Mouse (Mus musculus) spleen, postnatal 36 days (tissue): ENCODE results near the gene Capzb.

Experiments used
- DNase-seq, 2 experiments: peaks; one replicate each; pipeline ENCODE4 v3.0.0; 2022; ENCODE audit warnings: low spot score in 2 of 2, mixed read lengths in 1 of 2

The Capzb gene

GRCm38 (mm10) chr4:139208236-139209129, 15.8 kb downstream of the Capzb start:
- DNase-seq, result peak; percentile 80 to 81

- DNase-seq, result no peak
Observed at GRCm38 (mm10) chr4:139209130-139209840, 16.6 kb downstream of the Capzb start.

- DNase-seq, result peak; percentile 54 to 56
Observed at GRCm38 (mm10) chr4:139211975-139212831, 19.5 kb downstream of the Capzb start.

GRCm38 (mm10) chr4:139213086-139213485, 20.4 kb downstream of the Capzb start:
- no peak for DNase-seq

- no peak for DNase-seq
Observed at GRCm38 (mm10) chr4:139213935-139214371, 21.3 kb downstream of the Capzb start.

GRCm38 (mm10) chr4:139216566-139216965, 23.9 kb downstream of the Capzb start:
- no peak for DNase-seq

- no peak for DNase-seq
Observed at GRCm38 (mm10) chr4:139218539-139218938, 25.8 kb downstream of the Capzb start.

GRCm38 (mm10) chr4:139219656-139220055, 27.0 kb downstream of the Capzb start:
- no peak for DNase-seq

- DNase-seq, result peak in 1 of 2 experiments; percentile 49
Observed at GRCm38 (mm10) chr4:139220978-139221377, 28.3 kb downstream of the Capzb start.

GRCm38 (mm10) chr4:139221837-139222236, 29.1 kb downstream of the Capzb start:
- no peak for DNase-seq

GRCm38 (mm10) chr4:139225115-139225514, 32.4 kb downstream of the Capzb start:
- DNase-seq, result no peak

- no peak for DNase-seq
Observed at GRCm38 (mm10) chr4:139225944-139226343, 33.2 kb downstream of the Capzb start.

GRCm38 (mm10) chr4:139226504-139227216, 34.0 kb downstream of the Capzb start:
- no peak for DNase-seq

- no peak for DNase-seq
Observed at GRCm38 (mm10) chr4:139227923-139228322, 35.2 kb downstream of the Capzb start.

GRCm38 (mm10) chr4:139229271-139229670, 36.6 kb downstream of the Capzb start:
- no peak for DNase-seq

- peak; percentile 33 to 38 for DNase-seq
Observed at GRCm38 (mm10) chr4:139230376-139231120, 37.8 kb downstream of the Capzb start.

GRCm38 (mm10) chr4:139231163-139231562, 38.5 kb downstream of the Capzb start:
- DNase-seq, result no peak

GRCm38 (mm10) chr4:139232479-139233145, 39.9 kb downstream of the Capzb start:
- peak; percentile 46 to 65 for DNase-seq

GRCm38 (mm10) chr4:139233146-139233495, 40.4 kb downstream of the Capzb start:
- DNase-seq, result no peak

GRCm38 (mm10) chr4:139233755-139234254, 41.1 kb downstream of the Capzb start:
- no peak for DNase-seq
